Mouse (Mus musculus): ENCODE measurements around the gene Gar1.

DNA sequence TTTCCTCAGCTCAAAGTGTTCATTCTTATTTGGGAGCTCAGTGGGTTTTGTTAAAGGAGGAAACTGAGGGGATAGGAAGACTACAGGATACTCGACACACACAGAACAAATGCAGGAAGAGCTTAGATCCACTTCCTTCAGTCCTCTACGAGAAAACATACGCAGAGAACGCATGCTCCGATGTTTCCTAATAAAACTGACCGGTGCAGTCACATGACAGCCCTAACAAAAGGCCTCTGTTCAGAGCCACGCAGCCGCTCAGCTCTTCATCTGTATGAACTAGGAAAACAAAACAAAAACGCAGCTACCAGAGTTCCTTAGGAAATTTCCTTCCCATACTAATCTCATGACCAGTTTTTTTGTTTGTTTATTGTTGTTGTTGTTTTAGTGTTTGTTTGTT lies 10.3 kb downstream of the Gar1 start:
- TF ChIP-seq CTCF (IDR thresholded peaks at IDR 0.05; ENCODE audit: low read depth), result no peak
- TF ChIP-seq EP300 (optimal IDR thresholded peaks at IDR 0.05), result no peak
